Mouse (Mus musculus) thymus, adult 2 months (tissue): ENCODE results near the gene Cdip1. TPM values are rescaled to one million over a fixed set of nuclear protein-coding genes. Genes with fewer than 3 reads are reported as not detected.

ENCODE experiments used
- DNase-seq: peaks from one replicate; pipeline ENCODE4 v3.0.0; 2021
- H3K27ac ChIP-seq: fragments of 200-500 bp; 2 replicates; pipeline ENCODE4 v1.5.1; 2012; ENCODE audit warnings: low read length, control low read depth; ENCODE audit not compliant: control insufficient read depth, insufficient read depth
- H3K27me3 ChIP-seq: fragments of 200-500 bp; 2 replicates; pipeline ENCODE4 v1.6.1; 2012; ENCODE audit warnings: mild to moderate bottlenecking, low read length, moderate library complexity, mixed read lengths; ENCODE audit not compliant: control insufficient read depth, insufficient read depth
- H3K36me3 ChIP-seq: fragments of 200-500 bp; 2 replicates; pipeline ENCODE4 v1.6.1; 2012; ENCODE audit warnings: mild to moderate bottlenecking, low read length, moderate library complexity; ENCODE audit not compliant: control insufficient read depth, insufficient read depth
- H3K4me1 ChIP-seq: fragments of 200-500 bp; replicated peaks from 2 replicates; pipeline ENCODE4 v1.6.1; 2012; ENCODE audit warnings: low read length; ENCODE audit not compliant: control insufficient read depth, insufficient read depth
- H3K4me3 ChIP-seq: fragments of 200-500 bp; 2 replicates; pipeline ENCODE4 v1.5.1; 2012; ENCODE audit warnings: mild to moderate bottlenecking, low read length, control low read depth, moderate library complexity; ENCODE audit not compliant: control insufficient read depth, insufficient read depth
- CTCF ChIP-seq: fragments of 200-500 bp; IDR thresholded peaks from 2 replicates; pipeline ENCODE4 v1.5.1; 2012; ENCODE audit warnings: mild to moderate bottlenecking, control low read depth, low read length, moderate library complexity, borderline replicate concordance; ENCODE audit not compliant: control insufficient read depth, poor library complexity, insufficient read depth; ENCODE audit errors: extremely low read depth
- POLR2A ChIP-seq: fragments of 200-500 bp; IDR thresholded peaks from 2 replicates; pipeline ENCODE4 v1.6.1; 2012; ENCODE audit warnings: mild to moderate bottlenecking, low read length, control low read depth, moderate library complexity; ENCODE audit not compliant: control insufficient read depth, poor library complexity, insufficient read depth; ENCODE audit errors: extremely low read depth
- WGBS: fragments of 180-500 bp; shearing (Covaris S2); methylation state at CpG from one replicate; pipeline ENCODE4 v1.1.7; 2018; 5-methylcytosine and 5-hydroxymethylcytosine counted together
- polyA plus RNA-seq: library from polyadenylated mRNA; depleted of rRNA; stranded (reverse); fragments of >200 nt; gene quantifications from 2 replicates; pipeline ENCODE4 v1.2.3, GENCODE M21; 2012

Cdip1 gene
- polyA plus RNA-seq, 1 experiment = 112 TPM

- no peak overlapping the region for H3K27ac ChIP-seq
- 98% methylated on average over 4 of the region's 4 CpGs for WGBS
- H3K4me3 ChIP-seq = no peak overlapping the region
- H3K36me3 ChIP-seq = no peaks in the 10 kb centered on the region
- H3K4me1 ChIP-seq = peaks cover 10% of the 10 kb centered on the region
- DNase-seq = no peak
- no peaks in the 10 kb centered on the region for H3K27me3 ChIP-seq
- no peak for TF ChIP-seq POLR2A
- TF ChIP-seq CTCF = no peak
These were observed 4.4 kb downstream of the Cdip1 start for GRCm38 (mm10) chr16:4785706-4786105.

DNA sequence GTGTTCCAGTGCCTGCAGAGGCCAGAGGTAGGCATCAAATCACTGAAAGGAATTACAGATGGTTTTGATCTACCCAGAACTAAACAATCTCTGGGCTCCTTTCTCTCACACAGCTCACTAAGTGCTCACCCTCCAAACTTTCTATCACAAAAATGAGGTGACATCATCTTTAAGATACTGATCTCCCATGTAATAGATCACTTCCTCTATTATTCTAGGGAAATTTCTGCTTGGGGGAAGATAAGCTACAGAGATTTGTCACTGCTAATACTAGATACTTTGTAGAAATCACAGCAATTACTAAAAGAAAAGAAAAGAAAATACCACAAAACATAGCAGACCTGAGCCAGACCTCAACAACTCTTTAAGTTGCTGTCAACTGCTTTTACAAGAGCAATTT is 7.6 kb downstream of the Cdip1 start:
- TF ChIP-seq CTCF (no peak), POLR2A (no peak)
- Histone ChIP-seq H3K36me3 (no peaks in the 10 kb centered on the region), H3K27ac (no peak overlapping the region), H3K4me3 (no peak overlapping the region), H3K4me1 (peaks cover 13% of the 10 kb centered on the region), H3K27me3 (no peaks in the 10 kb centered on the region)
- no peak for DNase-seq

DNA sequence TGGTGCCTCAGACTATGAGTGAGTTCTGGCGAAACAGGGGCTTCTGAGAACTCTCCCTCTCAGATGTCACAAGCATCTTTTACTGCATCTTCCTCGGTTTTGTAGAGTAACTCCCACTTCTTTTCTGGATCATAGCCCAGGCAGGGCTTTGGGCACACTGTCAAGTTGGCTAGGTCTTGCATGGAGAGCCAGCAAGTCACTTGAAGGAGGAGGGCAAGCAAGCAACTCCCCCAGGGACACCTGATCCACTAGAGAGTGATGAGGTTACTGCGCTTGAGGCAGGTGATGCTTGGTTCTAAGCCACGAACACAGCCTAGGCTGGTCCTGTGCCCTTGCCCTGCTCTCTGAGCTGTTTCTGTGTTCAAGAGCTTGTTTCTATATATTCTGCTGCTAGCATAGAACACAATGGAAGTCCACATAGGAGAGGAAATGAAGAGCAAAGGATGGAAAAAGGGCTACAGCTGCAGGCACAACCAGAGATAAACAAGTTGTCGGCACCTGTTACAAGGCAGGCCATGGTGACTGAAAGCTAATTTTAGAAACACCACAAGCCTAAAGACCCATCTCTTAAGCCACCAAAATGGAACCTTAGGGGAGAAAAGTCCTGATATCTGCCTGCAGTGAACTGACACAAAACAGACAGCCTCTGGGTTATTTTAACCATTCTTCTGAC is 8.4 kb downstream of the Cdip1 start:
- TF ChIP-seq POLR2A (no peak), CTCF (no peak)
- H3K27ac ChIP-seq = peak overlapping the region; percentile 85
- peak; percentile 13 for DNase-seq

DNA sequence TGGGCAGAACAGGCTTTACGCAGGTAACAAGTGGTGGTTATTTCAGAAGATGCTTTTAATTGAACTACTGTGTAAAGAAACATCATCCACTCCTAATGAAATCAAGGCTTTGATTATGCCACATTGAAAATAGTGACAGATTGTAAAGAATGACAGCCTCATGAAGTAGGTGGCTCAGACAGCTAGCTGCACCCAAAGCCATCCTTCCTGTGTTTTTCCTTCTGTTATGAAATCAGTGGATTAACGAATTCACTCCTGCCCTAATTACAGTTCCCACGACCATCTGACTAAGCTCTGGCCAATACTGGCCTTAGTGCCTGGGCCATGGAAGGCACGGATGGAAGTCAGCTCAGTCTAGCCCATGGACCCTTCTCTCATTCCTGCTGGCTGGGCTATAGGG is 11.2 kb downstream of the Cdip1 start:
- TF ChIP-seq POLR2A (no peak), CTCF (no peak)
- no peak overlapping the region for H3K27ac ChIP-seq
- peaks cover 15% of the 10 kb centered on the region for H3K4me1 ChIP-seq
- WGBS = 97% methylated on average over 4 of the region's 4 CpGs
- H3K27me3 ChIP-seq = no peaks in the 10 kb centered on the region
- DNase-seq = no peak
- no peaks in the 10 kb centered on the region for H3K36me3 ChIP-seq
- no peak overlapping the region for H3K4me3 ChIP-seq

More for the DNA sequence above, 8.4 kb downstream of the Cdip1 start:
- H3K4me1 ChIP-seq = peaks cover 15% of the 10 kb centered on the region
- 47% methylated on average over 5 of the region's 5 CpGs for WGBS
- H3K36me3 ChIP-seq = no peaks in the 10 kb centered on the region
- no peak overlapping the region for H3K4me3 ChIP-seq
- H3K27me3 ChIP-seq = no peaks in the 10 kb centered on the region

- no peak overlapping the region for H3K27ac ChIP-seq
- H3K4me3 ChIP-seq = no peak overlapping the region
- no peaks in the 10 kb centered on the region for H3K36me3 ChIP-seq
- H3K4me1 ChIP-seq = peaks cover 20% of the 10 kb centered on the region
- whole genome bisulfite sequencing = 95% methylated on average over 4 of the region's 4 CpGs
- TF ChIP-seq CTCF (no peak), POLR2A (no peak)
- DNase-seq = no peak
- no peaks in the 10 kb centered on the region for H3K27me3 ChIP-seq
These were observed 12.0 kb downstream of the Cdip1 start for GRCm38 (mm10) chr16:4777905-4778609.

DNA sequence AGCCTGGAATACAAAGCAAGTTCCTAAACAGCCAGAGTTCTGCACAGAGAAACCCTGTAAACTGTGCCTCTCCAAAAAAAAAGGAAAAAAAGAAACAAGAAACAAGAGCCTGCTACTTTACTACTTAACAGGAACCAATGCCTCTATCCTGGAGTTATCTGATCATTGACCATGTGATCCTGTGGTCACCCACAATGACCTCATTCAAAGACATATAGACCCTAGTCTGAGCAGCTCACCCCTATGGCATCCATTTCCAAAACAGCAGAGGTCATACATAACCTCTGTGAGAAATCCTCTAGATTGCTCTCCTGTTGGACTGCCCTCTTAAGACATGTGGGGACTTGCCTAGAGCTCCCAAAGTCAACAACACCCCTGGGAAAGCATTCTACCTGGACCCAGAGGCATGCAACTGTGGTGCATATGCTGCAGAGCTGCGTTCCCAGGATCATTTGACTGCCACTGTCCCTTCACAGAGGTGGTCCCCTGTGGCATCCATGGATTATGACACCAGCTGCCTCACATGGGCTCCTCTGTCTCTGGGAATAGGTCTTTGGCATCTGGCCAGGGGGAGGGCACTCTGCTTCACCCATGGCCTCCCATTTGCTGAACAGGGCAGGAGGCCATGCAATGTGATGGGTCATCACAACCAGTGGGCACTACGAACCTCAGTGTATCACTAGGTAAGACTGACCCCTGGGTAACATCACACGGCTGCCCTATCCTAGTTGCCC is 12.8 kb downstream of the Cdip1 start:
- no peak for TF ChIP-seq CTCF
- TF ChIP-seq POLR2A = no peak
- no peak overlapping the region for H3K4me3 ChIP-seq

More for the DNA sequence above, 12.8 kb downstream of the Cdip1 start:
- H3K36me3 ChIP-seq = no peaks in the 10 kb centered on the region
- H3K27me3 ChIP-seq = no peaks in the 10 kb centered on the region
- WGBS = 95% methylated on average over 3 of the region's 3 CpGs
- DNase-seq = no peak
- peaks cover 20% of the 10 kb centered on the region for H3K4me1 ChIP-seq
- H3K27ac ChIP-seq = no peak overlapping the region
